Mouse (Mus musculus) retina, postnatal 7 days (tissue): ENCODE measurements around the gene Hba-x.
"Not testable (repeated sequence)": the region's sequence is repeated elsewhere in the genome, so short reads cannot be mapped to it uniquely, and the experiment has no call there.

ENCODE experiments used
- DNase-seq: peaks from one replicate; pipeline ENCODE4 v3.0.0-alpha.2; 2012; ENCODE audit warnings: low read depth, low spot score

The Hba-x gene

DNA sequence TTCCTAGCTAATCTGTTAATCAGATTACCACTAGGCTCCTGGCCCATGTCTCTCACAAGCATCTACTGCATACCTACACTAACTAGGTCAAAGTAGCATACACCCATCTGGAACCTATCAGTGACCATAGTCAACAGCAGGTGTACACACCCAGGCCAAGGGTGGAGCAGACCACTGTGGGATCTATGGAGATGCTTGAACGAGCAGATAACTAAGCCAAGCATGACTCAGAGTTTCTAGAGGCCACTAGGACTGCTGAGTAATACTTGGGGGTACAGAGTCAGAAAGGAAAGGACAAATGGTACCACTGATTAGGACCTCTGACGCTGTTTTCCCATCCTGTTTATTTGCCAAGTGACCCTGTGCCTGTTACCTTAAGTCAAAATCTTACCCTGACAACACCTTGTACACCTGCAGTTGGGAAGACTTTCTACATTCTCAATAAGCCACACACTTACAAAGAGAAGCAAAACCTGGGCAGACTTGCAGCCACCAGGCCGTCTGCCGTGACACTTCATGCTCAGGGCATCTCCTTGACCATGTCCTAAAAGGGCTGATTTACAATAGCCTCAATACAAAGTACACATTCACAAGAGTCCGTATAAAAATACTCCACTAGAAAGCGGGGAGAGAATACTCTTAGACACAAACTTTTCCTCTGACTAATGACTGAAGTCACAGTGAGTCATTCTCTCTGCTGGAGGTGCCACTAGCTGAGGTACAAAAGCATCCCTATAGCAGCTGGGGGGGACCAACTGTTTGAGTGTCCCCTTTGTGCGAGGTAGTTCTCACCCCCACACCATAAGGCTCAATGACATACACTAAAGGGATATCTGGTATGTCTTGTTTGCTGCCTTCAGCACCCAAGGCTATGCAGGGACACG lies 25.1 kb upstream of the Hba-x start:
- no peak for DNase-seq

DNA sequence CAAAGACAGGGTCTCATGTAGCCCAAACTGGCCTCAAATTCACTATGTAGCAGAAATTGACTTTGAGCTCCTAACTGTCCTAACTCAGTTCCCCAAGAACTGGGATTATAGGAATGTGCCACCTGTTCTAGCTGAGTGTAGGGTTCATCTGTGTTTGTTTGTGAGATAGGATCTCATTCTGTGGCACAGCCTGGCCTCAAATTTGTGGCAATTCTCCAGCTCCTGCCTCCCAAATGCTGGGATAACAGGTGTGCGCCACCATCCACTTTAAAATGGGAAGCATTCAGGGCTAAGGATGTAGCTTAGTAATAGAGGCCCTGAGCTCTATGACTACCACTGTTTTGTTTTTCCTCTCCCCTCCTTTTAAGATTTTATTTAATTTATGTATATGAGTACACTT lies 23.1 kb upstream of the Hba-x start:
- no peak for DNase-seq

- DNase-seq: no peak
These were observed 20.1 kb upstream of the Hba-x start for GRCm38 (mm10) chr11:32256146-32256545.

DNA sequence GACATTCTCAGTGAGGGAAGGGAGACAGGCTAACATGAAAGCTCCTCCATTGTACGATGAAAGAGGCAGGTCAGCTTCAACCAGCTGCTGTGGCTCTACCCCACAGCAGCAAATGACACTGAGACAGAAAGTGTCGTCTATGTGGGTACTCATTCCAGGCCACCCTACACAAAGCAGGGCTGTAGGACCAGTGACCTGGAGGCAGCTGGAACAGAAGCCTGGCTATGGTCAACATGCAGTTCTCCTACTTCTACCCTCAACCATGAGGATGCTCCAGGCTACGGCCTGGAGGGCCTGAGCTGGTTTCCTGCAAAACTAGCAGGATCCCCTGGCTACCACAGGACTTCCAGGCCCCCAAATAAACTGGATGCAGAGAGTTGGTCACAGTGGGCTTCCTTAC lies 19.6 kb upstream of the Hba-x start:
- no peak for DNase-seq

GRCm38 (mm10) chr11:32262674-32263415 lies 13.4 kb upstream of the Hba-x start:
- no peak for DNase-seq

DNA sequence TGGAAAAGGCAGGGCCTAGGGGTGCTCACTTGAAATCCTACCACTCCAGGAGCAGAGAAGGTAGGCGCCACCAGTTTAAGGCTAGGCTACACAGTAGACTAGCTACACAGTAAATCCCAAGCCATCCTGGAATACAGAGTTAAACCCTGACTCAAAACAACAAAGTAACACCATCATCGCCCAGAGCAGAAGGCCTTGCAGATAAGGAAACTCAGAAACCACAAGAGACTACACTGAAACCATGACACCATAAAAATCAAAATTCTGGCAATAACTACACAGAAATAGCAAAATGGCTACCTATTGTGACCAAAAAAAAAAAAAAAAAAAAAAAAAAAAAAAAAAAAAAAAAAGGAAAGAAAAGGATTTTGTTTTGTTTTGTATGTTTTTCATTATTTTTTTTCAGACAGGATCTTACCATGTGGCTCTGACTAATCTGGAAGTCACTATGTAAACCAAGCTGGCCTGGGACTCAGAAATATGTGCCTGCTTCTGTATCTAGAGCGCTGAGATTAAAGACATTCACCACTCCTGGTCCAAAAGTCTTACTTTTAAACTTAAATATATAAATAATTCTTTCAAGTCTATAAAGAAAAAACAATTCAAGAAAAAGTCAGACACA lies 11.0 kb upstream of the Hba-x start:
- no peak for DNase-seq

- no peak for DNase-seq
These were observed 10.0 kb upstream of the Hba-x start for GRCm38 (mm10) chr11:32266194-32266593.

DNA sequence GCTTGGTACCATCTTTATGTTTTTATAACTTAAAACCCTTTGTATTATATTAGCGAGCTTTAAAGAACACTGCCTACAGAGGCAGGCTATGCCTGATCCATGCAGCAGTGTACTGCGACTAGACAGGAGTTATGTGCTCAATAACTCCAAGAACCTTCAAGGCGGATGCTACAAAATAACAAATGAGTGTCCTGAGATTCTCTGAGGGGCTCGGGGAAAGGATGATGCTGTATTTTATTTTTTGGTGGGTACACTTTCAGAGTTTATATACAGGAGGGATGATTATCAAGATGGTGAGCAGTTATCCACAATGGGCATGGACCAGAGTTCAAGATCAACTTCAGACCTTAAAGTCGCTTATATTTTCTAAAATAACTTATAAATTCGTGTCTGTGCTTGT lies 9.4 kb upstream of the Hba-x start:
- no peak for DNase-seq

DNA sequence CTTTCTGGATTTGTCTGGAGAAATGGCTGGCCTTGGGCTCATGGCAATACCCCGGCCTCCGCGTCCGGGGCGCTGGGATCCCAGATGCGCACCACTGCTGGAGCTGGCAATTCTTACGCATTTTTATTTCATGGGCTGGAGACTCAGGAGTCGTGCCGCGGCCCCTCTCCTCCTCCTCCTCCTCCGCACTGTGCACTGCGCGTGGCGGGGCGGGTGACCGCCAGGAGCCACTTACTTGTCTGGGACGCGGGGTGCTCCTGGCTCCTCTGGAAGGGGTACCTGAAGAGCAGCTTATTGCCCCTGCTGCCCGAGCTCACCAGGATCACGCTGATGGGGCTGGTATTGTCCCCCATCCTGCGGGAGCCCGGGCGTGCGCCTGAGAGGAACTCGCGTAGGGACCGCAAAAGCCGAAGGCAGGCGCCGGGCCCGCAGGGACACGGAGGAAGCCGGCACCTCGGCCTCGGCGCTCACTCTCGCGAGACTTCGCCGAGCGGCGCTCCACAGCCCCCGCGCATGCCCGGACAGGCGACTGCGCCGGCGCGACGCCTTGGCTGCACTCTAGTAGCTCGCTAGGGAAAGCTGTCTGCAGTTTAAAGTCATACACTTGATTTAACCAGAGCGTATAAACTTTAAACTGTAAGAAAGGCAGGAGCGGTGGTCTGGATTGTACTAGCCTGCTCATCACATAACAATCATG lies 8.9 kb upstream of the Hba-x start, which contains the start of gene Nprl3:
Gene Nprl3, minus strand, starts transcription at position 520 of the 697 bp plus-strand sequence.
- DNase-seq: peak; percentile 90

GRCm38 (mm10) chr11:32267964-32268363 lies 8.2 kb upstream of the Hba-x start:
- DNase-seq: no peak

DNA sequence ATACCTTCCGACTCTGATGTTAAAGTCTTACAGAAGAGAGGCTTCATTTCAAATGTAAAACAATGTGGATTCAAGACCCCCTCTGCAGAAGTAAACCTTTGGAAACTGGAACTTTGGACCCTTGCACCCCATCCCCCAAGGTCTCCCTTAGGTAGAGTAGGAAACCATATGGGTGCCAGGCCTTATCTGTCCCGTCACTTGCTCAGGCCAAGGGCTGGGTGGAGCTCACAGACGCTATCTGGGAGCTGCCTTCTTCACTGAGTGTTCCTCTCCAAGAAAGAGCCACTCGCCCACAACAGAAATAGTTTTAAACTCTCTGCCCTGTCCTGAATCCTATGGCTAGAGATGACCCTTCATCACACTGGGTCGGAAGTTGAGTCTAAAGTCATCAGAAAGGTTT lies 7.2 kb upstream of the Hba-x start:
- no peak for DNase-seq

DNA sequence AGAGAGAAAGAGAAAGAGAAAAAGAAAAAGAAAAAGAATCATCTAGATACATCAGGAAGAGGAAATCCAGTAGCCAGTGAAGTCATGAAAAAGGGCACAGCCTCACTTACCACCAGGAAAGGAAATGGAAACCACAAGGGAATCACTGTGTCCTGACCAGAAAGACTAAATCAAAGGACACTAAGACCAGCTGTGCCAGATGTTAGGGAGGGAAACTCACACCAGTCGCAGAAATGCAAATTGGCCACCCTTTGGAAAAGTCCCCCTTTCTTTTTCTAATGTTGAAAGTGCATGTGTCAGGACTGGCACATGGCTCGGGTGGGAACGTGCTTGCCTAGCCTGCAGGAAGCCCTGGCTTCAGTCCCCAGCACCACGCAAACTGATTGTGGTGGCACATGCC lies 5.0 kb upstream of the Hba-x start:
- DNase-seq: no peak

DNA sequence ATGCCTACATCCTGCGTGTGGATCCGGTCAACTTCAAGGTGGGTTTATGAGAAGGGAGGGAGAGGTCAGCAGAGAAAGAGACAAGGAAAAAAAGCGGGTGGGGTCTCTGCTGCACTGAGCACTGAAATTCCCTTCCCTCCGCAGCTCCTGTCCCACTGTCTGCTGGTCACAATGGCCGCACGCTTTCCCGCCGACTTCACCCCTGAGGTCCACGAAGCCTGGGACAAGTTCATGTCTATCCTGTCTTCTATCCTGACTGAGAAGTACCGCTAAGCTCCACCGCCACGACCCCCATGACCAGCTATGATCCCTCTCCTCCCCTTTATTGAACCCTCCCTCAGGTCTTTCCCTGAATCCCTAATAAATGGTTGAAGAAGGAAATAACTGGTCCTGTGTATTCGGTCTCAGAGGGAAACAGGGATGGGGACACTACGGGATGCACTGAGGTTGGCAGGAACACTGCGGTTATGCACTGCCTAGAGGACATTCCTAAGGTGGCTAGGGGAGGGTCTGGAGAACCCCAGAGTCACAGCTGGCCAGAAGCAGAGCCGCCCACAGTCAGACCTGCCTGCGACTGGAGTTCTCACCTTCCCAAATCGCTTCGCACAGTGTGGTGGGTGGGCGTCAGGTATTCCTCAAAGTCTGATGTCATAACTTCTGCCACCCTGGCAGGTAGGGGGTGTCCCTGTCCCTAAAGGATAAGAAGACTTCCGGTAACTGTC lies 1.7 kb downstream of the Hba-x start:
- no peak for DNase-seq

DNA sequence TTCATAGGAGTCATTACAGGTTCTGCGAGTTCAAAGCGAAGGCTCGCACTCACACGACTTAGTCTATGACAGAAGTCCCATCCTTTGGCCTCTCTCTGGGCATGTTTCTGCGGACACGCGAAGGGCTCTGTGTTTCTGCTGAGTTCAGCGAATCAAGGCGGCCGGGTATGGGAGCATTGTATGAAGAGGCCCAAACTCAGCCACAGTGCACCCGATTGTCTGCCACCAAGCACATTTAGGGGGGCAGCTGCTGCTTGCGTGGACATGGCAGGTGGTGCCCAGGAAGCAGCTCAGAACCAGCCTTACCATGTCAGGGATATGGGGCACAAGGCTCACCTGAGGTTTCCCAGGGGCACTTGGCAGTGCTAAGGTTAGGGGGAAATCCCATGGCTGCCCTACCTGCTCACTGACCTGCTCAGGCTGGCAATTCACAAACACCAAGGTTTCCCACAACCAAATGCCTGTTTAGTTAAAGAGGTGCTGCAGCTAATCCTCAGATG lies 2.3 kb downstream of the Hba-x start:
- DNase-seq: no peak

GRCm38 (mm10) chr11:32280646-32281045 lies 4.4 kb downstream of the Hba-x start:
- no peak for DNase-seq

DNA sequence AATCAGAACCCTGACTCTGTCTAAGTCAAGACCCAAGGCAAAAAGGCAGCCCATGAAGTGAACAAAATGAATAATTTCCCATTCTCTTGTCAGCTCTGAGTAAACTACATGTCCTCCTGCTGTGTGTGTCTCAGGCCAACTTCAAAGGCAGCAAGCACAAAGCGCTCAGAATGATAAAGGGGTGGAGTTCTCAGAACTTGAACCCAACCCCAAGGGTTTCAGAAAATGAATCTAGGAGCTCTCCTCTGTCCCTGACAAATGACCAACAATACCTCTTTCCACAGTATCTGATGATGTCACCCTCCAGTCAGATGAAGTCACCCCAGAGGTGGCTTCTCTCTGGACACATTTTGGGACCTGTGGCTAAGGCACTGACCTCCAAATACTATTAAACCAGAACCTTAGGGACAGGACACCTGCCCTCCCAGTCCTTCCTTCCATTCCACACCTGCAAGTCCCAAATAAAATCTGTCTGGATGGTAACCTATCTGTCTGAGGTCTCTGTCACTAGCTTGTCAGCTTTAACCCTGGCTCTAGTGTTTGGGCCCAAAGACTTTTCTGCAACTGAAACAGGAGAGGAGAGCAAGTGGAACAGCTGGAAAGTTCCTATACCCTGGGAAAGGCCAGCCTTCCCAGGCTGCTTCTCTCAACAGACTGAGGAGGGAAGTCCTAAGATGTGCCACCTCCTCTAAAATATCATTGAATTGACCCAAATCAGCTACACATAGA lies 5.4 kb downstream of the Hba-x start:
- DNase-seq: no peak

- not testable (repeated sequence) for DNase-seq
These were observed 7.0 kb downstream of the Hba-x start, which contains the start of gene Hba-a1 for GRCm38 (mm10) chr11:32283091-32283777. Hba-a1 (plus strand) TSS chr11:32283511.

DNA sequence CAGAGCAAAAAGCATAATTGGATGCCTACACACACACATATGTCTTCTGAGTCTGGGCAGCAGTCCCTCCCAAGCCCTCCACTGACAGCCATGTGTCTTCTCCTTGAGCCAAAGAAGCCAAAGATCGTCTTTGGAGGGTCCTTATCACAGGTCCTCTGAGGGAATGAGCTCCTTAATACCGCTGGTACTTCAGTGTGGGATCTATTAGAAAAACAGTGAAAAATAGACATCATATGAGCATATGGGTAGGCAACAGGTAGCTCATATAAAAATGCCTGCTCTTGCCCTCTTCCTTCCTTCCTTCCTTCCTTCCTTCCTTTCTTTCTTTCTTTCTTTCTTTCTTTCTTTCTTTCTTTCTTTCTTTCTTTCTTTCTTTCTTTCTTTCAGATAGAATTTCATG lies 8.4 kb downstream of the Hba-x start:
- DNase-seq: not testable (repeated sequence)

GRCm38 (mm10) chr11:32285031-32285775 lies 9.0 kb downstream of the Hba-x start:
- no peak for DNase-seq
